Mouse (Mus musculus): ENCODE measurements around the gene Ifit2. TPM values are rescaled to one million over a fixed set of nuclear protein-coding genes. Genes with fewer than 3 reads are reported as not detected.

The Ifit2 gene
- polyA plus RNA-seq (2012; rRNA removed): 3.4 and 4.0 TPM in 2 replicates

DNA sequence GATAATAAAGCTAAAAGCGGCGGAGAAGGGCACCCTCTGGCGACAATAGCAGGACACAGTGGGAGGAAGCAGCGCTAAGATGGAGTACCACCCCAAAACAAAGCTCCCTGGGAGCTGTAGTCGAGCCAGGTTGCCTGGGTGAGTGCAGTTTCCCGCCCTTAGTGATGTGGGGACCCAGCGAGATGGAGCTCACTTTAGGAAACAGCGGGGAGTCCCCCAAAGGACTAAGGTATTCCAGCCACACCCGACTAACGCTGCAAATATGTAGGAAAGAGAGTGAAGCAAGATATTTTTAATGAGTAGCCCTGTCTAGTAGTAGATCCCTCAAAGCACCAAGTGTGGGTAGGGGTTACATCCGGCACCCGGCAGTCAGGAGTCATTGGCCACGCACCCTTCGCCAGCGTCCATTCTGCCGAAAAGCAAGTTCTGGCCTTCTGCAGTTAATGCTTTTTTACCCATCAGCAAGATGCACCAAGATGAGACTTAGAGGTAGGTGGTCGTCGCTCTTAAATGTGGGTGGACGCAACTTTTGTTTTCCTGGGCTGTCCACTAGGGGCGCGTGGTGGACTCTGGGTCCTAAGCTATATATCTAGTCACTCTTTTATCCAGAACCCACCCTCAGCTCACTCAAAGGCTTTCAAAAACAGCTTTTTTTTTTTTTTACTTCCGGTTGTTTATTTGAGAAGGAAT is at the start of gene Ifit2:
Gene Ifit2, plus strand, starts transcription at position 161 of the 690 bp plus-strand sequence.
- no peaks in the 10 kb centered on the region for H3K27me3 ChIP-seq (replicated peaks; ENCODE audit: control insufficient read depth, insufficient read depth, low read length)
- H3K27ac ChIP-seq (ENCODE audit: insufficient read depth, low read depth, low read length): peak within 1 kb of the TSS; percentile 95
- peak; percentile 75 for TF ChIP-seq CTCF (conservative IDR thresholded peaks at IDR 0.05; ENCODE audit: insufficient read depth, insufficient read length, low read depth, low read length)
- peak; percentile 43 for TF ChIP-seq POLR2A (IDR thresholded peaks at IDR 0.05; ENCODE audit: low read depth, low read length)
- peaks cover 6% of the 10 kb centered on the region; the same call in 1 of the 2 replicates for H3K4me1 ChIP-seq (ENCODE audit: control insufficient read depth, insufficient read depth, low read length)
- peak; percentile 86 for DNase-seq
- H3K36me3 ChIP-seq (ENCODE audit: control insufficient read depth, insufficient read depth, low read length): no peaks in the 10 kb centered on the region; the same call in 1 of the 2 replicates
- peak within 1 kb of the TSS; percentile 82 for H3K4me3 ChIP-seq (ENCODE audit: insufficient read depth, low read depth, low read length)
- under 1% methylated on average over 22 of the region's 22 CpGs for WGBS

GRCm38 (mm10) chr19:34500763-34501162 is 49.7 kb upstream of the Ifit2 start:
- WGBS: 31% methylated on average over 4 of the region's 4 CpGs
- Histone ChIP-seq H3K4me3 (ENCODE audit: insufficient read depth, low read depth, low read length) (no peak overlapping the region), H3K4me1 (ENCODE audit: control insufficient read depth, insufficient read depth, low read length) (peaks cover 2% of the 10 kb centered on the region; the same call in 1 of the 2 replicates), H3K27ac (ENCODE audit: insufficient read depth, low read depth, low read length) (no peak overlapping the region), H3K36me3 (ENCODE audit: control insufficient read depth, insufficient read depth, low read length) (peaks cover 2% of the 10 kb centered on the region), H3K27me3 (replicated peaks; ENCODE audit: control insufficient read depth, insufficient read depth, low read length) (no peaks in the 10 kb centered on the region)
- TF ChIP-seq POLR2A (IDR thresholded peaks at IDR 0.05; ENCODE audit: low read depth, low read length) (no peak), CTCF (conservative IDR thresholded peaks at IDR 0.05; ENCODE audit: insufficient read depth, insufficient read length, low read depth, low read length) (peak; percentile 70)
- DNase-seq: peak; percentile 86

DNA sequence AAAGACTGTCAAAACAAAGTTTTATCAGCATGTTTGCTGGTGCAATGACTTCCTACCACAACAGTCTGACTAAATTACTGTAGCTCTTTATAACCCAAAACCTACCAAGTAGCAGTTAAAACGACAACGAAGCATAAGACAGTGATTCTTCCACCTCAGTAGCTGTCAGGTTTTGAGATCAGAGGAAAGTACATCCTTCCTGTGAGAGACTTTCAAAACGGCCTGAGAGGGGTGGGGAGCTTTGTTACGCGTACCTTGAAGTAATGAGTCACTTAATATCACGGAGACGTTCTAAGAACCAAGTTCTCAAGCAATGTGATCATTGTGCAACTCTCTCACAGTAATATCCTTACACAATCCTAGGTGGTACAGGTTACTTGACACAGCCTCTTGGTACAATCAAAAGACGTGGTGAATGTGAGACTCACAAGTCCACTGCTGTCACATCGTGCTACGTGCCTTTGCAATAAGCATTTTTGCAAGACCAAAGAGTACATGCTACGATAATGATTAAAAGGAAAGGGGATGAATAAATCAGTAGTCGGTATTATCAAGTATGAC is 45.3 kb upstream of the Ifit2 start:
- no peaks in the 10 kb centered on the region for H3K27me3 ChIP-seq (replicated peaks; ENCODE audit: control insufficient read depth, insufficient read depth, low read length)
- 57% methylated on average over 12 of the region's 12 CpGs for WGBS
- no peak overlapping the region for H3K27ac ChIP-seq (ENCODE audit: insufficient read depth, low read depth, low read length)
- no peak for TF ChIP-seq CTCF (conservative IDR thresholded peaks at IDR 0.05; ENCODE audit: insufficient read depth, insufficient read length, low read depth, low read length)
- H3K4me3 ChIP-seq (ENCODE audit: insufficient read depth, low read depth, low read length): no peak overlapping the region
- no peak for DNase-seq
- H3K36me3 ChIP-seq (ENCODE audit: control insufficient read depth, insufficient read depth, low read length): peaks cover 7% of the 10 kb centered on the region
- H3K4me1 ChIP-seq (ENCODE audit: control insufficient read depth, insufficient read depth, low read length): no peaks in the 10 kb centered on the region; the same call in 1 of the 2 replicates

- DNase-seq: no peak
- H3K27me3 ChIP-seq (replicated peaks; ENCODE audit: control insufficient read depth, insufficient read depth, low read length): no peaks in the 10 kb centered on the region
- no peak overlapping the region for H3K4me3 ChIP-seq (ENCODE audit: insufficient read depth, low read depth, low read length)
- H3K4me1 ChIP-seq (ENCODE audit: control insufficient read depth, insufficient read depth, low read length): peaks cover 1% of the 10 kb centered on the region; the same call in 1 of the 2 replicates
- no peak for TF ChIP-seq POLR2A (IDR thresholded peaks at IDR 0.05; ENCODE audit: low read depth, low read length)
- TF ChIP-seq CTCF (conservative IDR thresholded peaks at IDR 0.05; ENCODE audit: insufficient read depth, insufficient read length, low read depth, low read length): no peak
- WGBS: 62% methylated on average over 5 of the region's 5 CpGs
- peaks cover 7% of the 10 kb centered on the region for H3K36me3 ChIP-seq (ENCODE audit: control insufficient read depth, insufficient read depth, low read length)
- H3K27ac ChIP-seq (ENCODE audit: insufficient read depth, low read depth, low read length): no peak overlapping the region
These were observed 39.8 kb upstream of the Ifit2 start for GRCm38 (mm10) chr19:34510717-34511116.

DNA sequence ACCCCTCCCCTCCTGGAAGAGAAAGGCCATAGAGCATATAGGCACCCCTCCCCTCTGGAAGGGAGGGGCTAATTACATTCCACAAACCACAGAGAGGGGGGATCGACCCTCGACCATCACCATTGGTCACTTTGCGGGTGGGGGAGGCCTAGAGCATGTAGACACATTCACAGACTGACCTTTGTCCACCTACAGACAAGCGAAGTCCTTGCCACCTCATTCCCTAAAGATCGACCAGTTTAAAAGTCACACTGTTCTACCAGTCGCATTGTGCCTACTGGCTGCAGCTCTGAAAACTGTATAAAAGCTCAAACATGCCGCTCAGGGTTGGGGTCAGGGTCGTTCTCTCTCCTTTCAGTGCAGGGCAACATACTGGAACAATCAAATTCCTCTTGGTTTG is 39.0 kb upstream of the Ifit2 start:
- peaks cover 8% of the 10 kb centered on the region; the same call in 1 of the 2 replicates for H3K4me1 ChIP-seq (ENCODE audit: control insufficient read depth, insufficient read depth, low read length)
- DNase-seq: no peak
- H3K36me3 ChIP-seq (ENCODE audit: control insufficient read depth, insufficient read depth, low read length): peaks cover 4% of the 10 kb centered on the region
- H3K4me3 ChIP-seq (ENCODE audit: insufficient read depth, low read depth, low read length): no peak overlapping the region
- H3K27me3 ChIP-seq (replicated peaks; ENCODE audit: control insufficient read depth, insufficient read depth, low read length): no peaks in the 10 kb centered on the region
- TF ChIP-seq POLR2A (IDR thresholded peaks at IDR 0.05; ENCODE audit: low read depth, low read length): no peak
- no peak for TF ChIP-seq CTCF (conservative IDR thresholded peaks at IDR 0.05; ENCODE audit: insufficient read depth, insufficient read length, low read depth, low read length)
- H3K27ac ChIP-seq (ENCODE audit: insufficient read depth, low read depth, low read length): no peak overlapping the region
- 48% methylated on average over 8 of the region's 8 CpGs for WGBS

- 65% methylated on average over 3 of the region's 3 CpGs for WGBS
- Histone ChIP-seq H3K4me1 (ENCODE audit: control insufficient read depth, insufficient read depth, low read length) (peaks cover 39% of the 10 kb centered on the region), H3K27me3 (replicated peaks; ENCODE audit: control insufficient read depth, insufficient read depth, low read length) (no peaks in the 10 kb centered on the region), H3K27ac (ENCODE audit: insufficient read depth, low read depth, low read length) (no peak overlapping the region; the same call in 1 of the 2 replicates), H3K36me3 (ENCODE audit: control insufficient read depth, insufficient read depth, low read length) (peaks cover under 1% of the 10 kb centered on the region; the same call in 1 of the 2 replicates), H3K4me3 (ENCODE audit: insufficient read depth, low read depth, low read length) (no peak overlapping the region)
- no peak for DNase-seq
- TF ChIP-seq POLR2A (IDR thresholded peaks at IDR 0.05; ENCODE audit: low read depth, low read length) (no peak), CTCF (conservative IDR thresholded peaks at IDR 0.05; ENCODE audit: insufficient read depth, insufficient read length, low read depth, low read length) (no peak)
These were observed 34.8 kb upstream of the Ifit2 start for GRCm38 (mm10) chr19:34515681-34516080.

GRCm38 (mm10) chr19:34516346-34516745 is 34.1 kb upstream of the Ifit2 start:
- peak; percentile 43 for DNase-seq
- H3K4me1 ChIP-seq (ENCODE audit: control insufficient read depth, insufficient read depth, low read length): peaks cover 41% of the 10 kb centered on the region
- TF ChIP-seq CTCF (conservative IDR thresholded peaks at IDR 0.05; ENCODE audit: insufficient read depth, insufficient read length, low read depth, low read length): no peak
- TF ChIP-seq POLR2A (IDR thresholded peaks at IDR 0.05; ENCODE audit: low read depth, low read length): no peak
- H3K27ac ChIP-seq (ENCODE audit: insufficient read depth, low read depth, low read length): peak overlapping the region; percentile 75; the same call in 1 of the 2 replicates
- H3K36me3 ChIP-seq (ENCODE audit: control insufficient read depth, insufficient read depth, low read length): no peaks in the 10 kb centered on the region; the same call in 1 of the 2 replicates
- WGBS: 38% methylated on average over 2 of the region's 2 CpGs
- H3K4me3 ChIP-seq (ENCODE audit: insufficient read depth, low read depth, low read length): no peak overlapping the region
- H3K27me3 ChIP-seq (replicated peaks; ENCODE audit: control insufficient read depth, insufficient read depth, low read length): no peaks in the 10 kb centered on the region
